Mouse (Mus musculus): ENCODE measurements around the gene Rnf25. TPM values are rescaled to one million over a fixed set of nuclear protein-coding genes. Genes with fewer than 3 reads are reported as not detected.

The Rnf25 gene
- total and polyA plus RNA-seq, 2 experiments from 2014 or later, result 47.7 to 62.2 TPM

GRCm38 (mm10) chr1:74600501-74601266 lies 513 bp downstream of the Rnf25 start:
- peak overlapping the region; percentile 64 for H3K4me2 ChIP-seq (ENCODE audit: low read depth)
- no peak for TF ChIP-seq CTCF (IDR thresholded peaks at IDR 0.05; ENCODE audit: low read depth)
- peak overlapping the region; percentile 80 for H3K4me3 ChIP-seq (ENCODE audit: low read depth, low read length)
- peaks cover 14% of the 10 kb centered on the region; the same call in 1 of the 2 replicates for H3K4me1 ChIP-seq (ENCODE audit: insufficient read depth)
- H3K9ac ChIP-seq, result peak overlapping the region; percentile 85
- ATAC-seq (peak; percentile 68), DNase-seq (no peak)
- 9% methylated on average over 26 of the region's 26 CpGs for WGBS
- H3K27me3 ChIP-seq (ENCODE audit: insufficient read depth, low read length), result no peaks in the 10 kb centered on the region
- H3K9me3 ChIP-seq (ENCODE audit: low read length), result no peaks in the 10 kb centered on the region
- H3K36me3 ChIP-seq (ENCODE audit: insufficient read depth), result peaks cover 19% of the 10 kb centered on the region
- H3K27ac ChIP-seq (ENCODE audit: low read depth, low read length), result peak overlapping the region; percentile 76

GRCm38 (mm10) chr1:74594434-74594833 lies 6.8 kb downstream of the Rnf25 start:
- no peak overlapping the region for H3K4me2 ChIP-seq (ENCODE audit: low read depth)
- no peak overlapping the region for H3K27ac ChIP-seq (ENCODE audit: low read depth, low read length)
- ATAC-seq (no peak), DNase-seq (no peak)
- peaks cover 71% of the 10 kb centered on the region for H3K36me3 ChIP-seq (ENCODE audit: insufficient read depth)
- H3K4me3 ChIP-seq (ENCODE audit: low read depth, low read length), result no peak overlapping the region
- H3K27me3 ChIP-seq (ENCODE audit: insufficient read depth, low read length), result no peaks in the 10 kb centered on the region
- no peak overlapping the region for H3K9ac ChIP-seq
- TF ChIP-seq CTCF (IDR thresholded peaks at IDR 0.05; ENCODE audit: low read depth), result no peak
- H3K9me3 ChIP-seq (ENCODE audit: low read length), result no peaks in the 10 kb centered on the region
- 92% methylated on average over 8 of the region's 8 CpGs for WGBS
- H3K4me1 ChIP-seq (ENCODE audit: insufficient read depth), result no peaks in the 10 kb centered on the region

- peak; percentile 99 for DNase-seq
- peak within 1 kb of the TSS; percentile 79 for H3K4me2 ChIP-seq (ENCODE audit: low read depth)
- peak; percentile 98 for ATAC-seq
- TF ChIP-seq CTCF (IDR thresholded peaks at IDR 0.05; ENCODE audit: low read depth), result peak; percentile 31
- H3K36me3 ChIP-seq (ENCODE audit: insufficient read depth), result peaks cover 33% of the 10 kb centered on the region
- no peaks in the 10 kb centered on the region for H3K9me3 ChIP-seq (ENCODE audit: low read length)
- H3K4me3 ChIP-seq (ENCODE audit: low read depth, low read length), result peak within 1 kb of the TSS; percentile 51
- H3K27me3 ChIP-seq (ENCODE audit: insufficient read depth, low read length), result no peaks in the 10 kb centered on the region
- peak within 1 kb of the TSS; percentile 66 for H3K9ac ChIP-seq
- peaks cover 9% of the 10 kb centered on the region for H3K4me1 ChIP-seq (ENCODE audit: insufficient read depth)
- WGBS, result under 1% methylated on average over 48 of the region's 48 CpGs
- H3K27ac ChIP-seq (ENCODE audit: low read depth, low read length), result peak within 1 kb of the TSS; percentile 69
Observed at GRCm38 (mm10) chr1:74587773-74588445, 13.3 kb downstream of the Rnf25 start, which contains the start of the genes Zfp142 and Bcs1l. TSS of gene Zfp142 (minus strand) at chr1:74588246. TSS of gene Bcs1l (plus strand) at chr1:74588289.

- Histone ChIP-seq H3K4me3 (ENCODE audit: low read depth, low read length) (peak overlapping the region; percentile 51), H3K27ac (ENCODE audit: low read depth, low read length) (peak overlapping the region; percentile 69), H3K9me3 (ENCODE audit: low read length) (no peaks in the 10 kb centered on the region), H3K9ac (peak overlapping the region; percentile 64), H3K4me2 (ENCODE audit: low read depth) (peak overlapping the region; percentile 79), H3K27me3 (ENCODE audit: insufficient read depth, low read length) (no peaks in the 10 kb centered on the region), H3K4me1 (ENCODE audit: insufficient read depth) (peaks cover 9% of the 10 kb centered on the region), H3K36me3 (ENCODE audit: insufficient read depth) (peaks cover 31% of the 10 kb centered on the region)
- no peak for TF ChIP-seq CTCF (IDR thresholded peaks at IDR 0.05; ENCODE audit: low read depth)
- WGBS, result under 1% methylated on average over 23 of the region's 24 CpGs
- DNase-seq (no peak), ATAC-seq (no peak)
Observed at GRCm38 (mm10) chr1:74587233-74587772, 13.9 kb downstream of the Rnf25 start.

GRCm38 (mm10) chr1:74584616-74585398 lies 16.4 kb downstream of the Rnf25 start:
- Histone ChIP-seq H3K36me3 (ENCODE audit: insufficient read depth) (peaks cover 9% of the 10 kb centered on the region; the same call in 1 of the 2 replicates), H3K9me3 (ENCODE audit: low read length) (no peaks in the 10 kb centered on the region), H3K4me1 (ENCODE audit: insufficient read depth) (peaks cover 9% of the 10 kb centered on the region), H3K27me3 (ENCODE audit: insufficient read depth, low read length) (no peaks in the 10 kb centered on the region), H3K4me3 (ENCODE audit: low read depth, low read length) (no peak overlapping the region), H3K4me2 (ENCODE audit: low read depth) (no peak overlapping the region), H3K27ac (ENCODE audit: low read depth, low read length) (no peak overlapping the region), H3K9ac (no peak overlapping the region)
- TF ChIP-seq CTCF (IDR thresholded peaks at IDR 0.05; ENCODE audit: low read depth), result no peak
- WGBS, result 91% methylated on average over 3 of the region's 3 CpGs
- ATAC-seq (no peak), DNase-seq (no peak)

GRCm38 (mm10) chr1:74582621-74583020 lies 18.6 kb downstream of the Rnf25 start:
- Histone ChIP-seq H3K36me3 (ENCODE audit: insufficient read depth) (peaks cover 29% of the 10 kb centered on the region), H3K9me3 (ENCODE audit: low read length) (no peaks in the 10 kb centered on the region), H3K27me3 (ENCODE audit: insufficient read depth, low read length) (no peaks in the 10 kb centered on the region), H3K9ac (no peak overlapping the region), H3K4me1 (ENCODE audit: insufficient read depth) (peaks cover 9% of the 10 kb centered on the region), H3K4me2 (ENCODE audit: low read depth) (no peak overlapping the region), H3K4me3 (ENCODE audit: low read depth, low read length) (no peak overlapping the region), H3K27ac (ENCODE audit: low read depth, low read length) (no peak overlapping the region)
- TF ChIP-seq CTCF (IDR thresholded peaks at IDR 0.05; ENCODE audit: low read depth), result no peak
- WGBS, result 72% methylated on average over 3 of the region's 3 CpGs
- ATAC-seq (no peak), DNase-seq (no peak)

Measured in forebrain, postnatal 0 days (tissue).